Mouse (Mus musculus) C2C12 (cell line): ENCODE results near the gene Cfl1.

Experiments used
- CTCF ChIP-seq: IDR thresholded peaks from one replicate; pipeline ENCODE4 v1.5.1; 2011; ENCODE audit not compliant: control insufficient read depth, insufficient read depth, insufficient read length
- MAX ChIP-seq: IDR thresholded peaks from one replicate; pipeline ENCODE4 v1.6.1; 2011; ENCODE audit warnings: mild to moderate bottlenecking, control low read depth

GRCm38 (mm10) chr19:5459896-5460295 is 30.4 kb upstream of the Cfl1 start:
- no peak for TF ChIP-seq CTCF
- TF ChIP-seq MAX: no peak
